In genomic region chr1:119187301-119187700, GRCm38 (mm10) we compare ENCODE assay signal across 35 mouse cellular contexts.
"Had no signal": no experiment of that assay in that cellular context is flagged by ENCODE, and none has a peak within 500 bp of the region (broad histone marks: within the 10 kb centered on the region; RNA-seq: fewer than 3 reads in every experiment).

No protein-coding gene starts in this region.

- H3K9ac ChIP-seq: heart, embryonic 12.5 days; heart, embryonic 13.5 days; heart, embryonic 15.5 days; hindbrain, embryonic 12.5 days; hindbrain, embryonic 13.5 days; hindbrain, embryonic 14.5 days; hindbrain, embryonic 15.5 days; intestine, embryonic 15.5 days; kidney, embryonic 15.5 days had no signal

- H3K4me3 ChIP-seq: heart, embryonic 12.5 days; heart, embryonic 13.5 days; heart, embryonic 15.5 days; hindbrain, embryonic 10.5 days; hindbrain, embryonic 12.5 days; hindbrain, embryonic 13.5 days; hindbrain, embryonic 15.5 days; intestine, embryonic 15.5 days; kidney, embryonic 15.5 days; layer of hippocampus, adult 2 months; left cerebral cortex, adult 2 months had no signal

- H3K4me2 ChIP-seq: heart, embryonic 11.5 days; heart, embryonic 12.5 days; heart, embryonic 13.5 days; heart, embryonic 15.5 days; hindbrain, embryonic 12.5 days; hindbrain, embryonic 13.5 days; hindbrain, embryonic 14.5 days; hindbrain, embryonic 15.5 days; intestine, embryonic 15.5 days; kidney, embryonic 15.5 days had no signal

- H3K36me3 ChIP-seq: heart, embryonic 12.5 days; heart, embryonic 13.5 days; heart, embryonic 15.5 days; hindbrain, embryonic 10.5 days; hindbrain, embryonic 12.5 days; hindbrain, embryonic 13.5 days; hindbrain, embryonic 15.5 days; intestine, embryonic 15.5 days; kidney, embryonic 15.5 days had no signal

- H3K9me3 ChIP-seq: heart, embryonic 12.5 days; heart, embryonic 13.5 days; heart, embryonic 15.5 days; hindbrain, embryonic 10.5 days; hindbrain, embryonic 12.5 days; hindbrain, embryonic 13.5 days; hindbrain, embryonic 15.5 days; intestine, embryonic 15.5 days; kidney, embryonic 15.5 days had no signal

- H3K4me1 ChIP-seq: intestine, embryonic 15.5 days had no signal

- H3K27me3 ChIP-seq: heart, embryonic 12.5 days; hindbrain, embryonic 15.5 days had no signal

- ATAC-seq: hindbrain, embryonic 16.5 days; hindbrain, postnatal 0 days; inflammation-experienced regulatory T-cells, adult 6 months; intestine, embryonic 15.5 days; intestine, embryonic 16.5 days; intestine, postnatal 0 days had no signal

- DNase-seq: heart, postnatal 10 days; heart, postnatal 14 days; heart, postnatal 36 days; heart, postnatal 4 days; kidney, adult 11 months; kidney, adult 18-20 months; kidney, adult 2 months; kidney, adult 8-10 months; kidney, adult 9 months; kidney, postnatal 10 days; kidney, postnatal 14 days; kidney, postnatal 25 days; kidney, postnatal 36 days; kidney, postnatal 4 days; layer of hippocampus, adult 9-11 months; layer of hippocampus, postnatal 36 days had no signal

- H3K27ac ChIP-seq: heart, embryonic 13.5 days; heart, embryonic 15.5 days; hindbrain, embryonic 10.5 days; hindbrain, embryonic 12.5 days; hindbrain, embryonic 13.5 days; hindbrain, embryonic 14.5 days; hindbrain, embryonic 15.5 days; hindbrain, postnatal 0 days; intestine, embryonic 15.5 days; kidney, embryonic 15.5 days; kidney, postnatal 0 days; layer of hippocampus, adult 2 months; left cerebral cortex, adult 2 months had no signal
